Mouse (Mus musculus) heart, embryonic 13.5 days (tissue): ENCODE data around the gene B230104I21Rik. TPM values are rescaled to one million over a fixed set of nuclear protein-coding genes. Genes with fewer than 3 reads are reported as not detected.

Experiments
- ATAC-seq: fragments of 200-750 bp; cut with Nextera tagmentation; 2 replicates; pipeline ENCODE4 v1.8.0; 2017; ENCODE audit warnings: moderate TSS enrichment; ENCODE audit not compliant: insufficient number of reproducible peaks, low FRiP score, low TSS enrichment; ENCODE audit errors: extremely low read depth
- H3K27ac ChIP-seq: fragments of 300-500 bp; sonication (generic); replicated peaks from 2 replicates; pipeline ENCODE4 v1.5.1; 2015; ENCODE audit warnings: moderate library complexity, mild to moderate bottlenecking, inconsistent platforms
- H3K27me3 ChIP-seq: fragments of 300-500 bp; sonication (generic); replicated peaks from 2 replicates; pipeline ENCODE4 v1.6.1; 2015; ENCODE audit warnings: mild to moderate bottlenecking, inconsistent platforms
- H3K36me3 ChIP-seq: fragments of 300-500 bp; sonication (generic); 2 replicates; pipeline ENCODE4 v1.6.1; 2015; ENCODE audit warnings: mild to moderate bottlenecking, inconsistent platforms
- H3K4me1 ChIP-seq: fragments of 300-500 bp; sonication (generic); 2 replicates; pipeline ENCODE4 v1.6.1; 2015; ENCODE audit warnings: inconsistent platforms
- H3K4me2 ChIP-seq: fragments of 300-500 bp; sonication (generic); 2 replicates; pipeline ENCODE4 v1.6.1; 2015; ENCODE audit warnings: inconsistent platforms, mild to moderate bottlenecking, moderate library complexity
- H3K4me3 ChIP-seq: fragments of 300-500 bp; sonication (generic); 2 replicates; pipeline ENCODE4 v1.5.1; 2015; ENCODE audit warnings: moderate library complexity, mild to moderate bottlenecking, inconsistent platforms
- H3K9ac ChIP-seq: fragments of 300-500 bp; sonication (generic); 2 replicates; pipeline ENCODE4 v1.6.1; 2015; ENCODE audit warnings: inconsistent platforms, mild to moderate bottlenecking, moderate library complexity
- H3K9me3 ChIP-seq: fragments of 300-500 bp; sonication (generic); 2 replicates; pipeline ENCODE4 v1.6.1; 2016; ENCODE audit warnings: inconsistent platforms
- WGBS: fragments of 180-500 bp; shearing (Covaris S2); methylation state at CpG from one replicate; pipeline ENCODE4 v1.1.7; 2015; ENCODE audit warnings: mixed read lengths; 5-methylcytosine and 5-hydroxymethylcytosine counted together
- polyA plus RNA-seq: library from polyadenylated mRNA; unstranded; fragments of >200 nt; fragmentation: Nextera tagmentation; extraction: Ambion mirVana; gene quantifications from 2 replicates; pipeline ENCODE4 v1.2.1, GENCODE M21; 2015

The B230104I21Rik gene
- polyA plus RNA-seq, 1 experiment from 2014 or later, result not detected

DNA sequence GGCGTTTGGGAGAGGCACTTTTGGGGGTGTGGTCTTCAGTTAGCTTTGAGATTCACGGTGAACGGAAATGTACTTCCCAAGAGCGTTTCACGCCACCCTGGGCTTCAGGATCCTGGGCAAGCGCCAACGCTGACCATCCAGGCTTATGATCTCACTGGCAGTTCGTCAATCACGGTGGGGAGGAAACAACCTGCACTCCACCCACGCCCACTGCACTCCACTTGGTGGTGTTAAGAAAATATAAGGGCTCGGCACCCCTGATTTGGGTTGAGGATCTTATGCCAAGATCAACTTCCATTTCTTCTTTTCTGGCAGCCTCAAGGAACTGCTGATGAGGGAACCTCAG, 22.3 kb upstream of the B230104I21Rik start:
- Histone ChIP-seq H3K4me3 (no peak overlapping the region), H3K27ac (no peak overlapping the region), H3K27me3 (no peaks in the 10 kb centered on the region), H3K4me2 (no peak overlapping the region), H3K9ac (no peak overlapping the region), H3K36me3 (peaks cover 3% of the 10 kb centered on the region; the same call in 1 of the 2 replicates), H3K9me3 (no peaks in the 10 kb centered on the region), H3K4me1 (0 out of 2 replicates have a peak, but pooled peaks cover 2% of the 10 kb centered on the region)
- WGBS, result 63% methylated on average over 11 of the region's 11 CpGs
- no peak for ATAC-seq

DNA sequence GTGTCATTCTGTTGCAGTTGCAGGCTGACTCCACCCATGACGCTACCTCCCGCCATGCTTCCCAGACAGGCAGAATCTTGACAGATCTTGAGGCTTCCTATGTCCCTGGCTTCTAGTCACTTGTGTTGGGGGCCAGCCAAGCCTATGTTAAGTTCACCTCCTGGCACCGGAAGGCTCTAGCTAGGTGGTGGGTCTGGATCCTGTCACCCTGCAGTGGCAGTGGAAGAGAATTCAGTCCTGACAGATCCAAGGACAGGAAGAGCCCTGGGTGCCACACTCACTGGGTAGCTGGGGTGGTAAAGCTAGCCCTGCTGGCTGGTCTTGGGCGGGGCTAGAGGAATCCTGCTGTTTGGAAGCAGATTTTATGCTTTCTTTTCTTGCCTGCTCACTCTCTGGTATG, 10.5 kb upstream of the B230104I21Rik start:
- Histone ChIP-seq H3K27ac (peak overlapping the region; percentile 44), H3K4me2 (no peak overlapping the region), H3K27me3 (peaks cover 38% of the 10 kb centered on the region), H3K9me3 (no peaks in the 10 kb centered on the region), H3K36me3 (peaks cover 27% of the 10 kb centered on the region), H3K4me1 (peaks cover 29% of the 10 kb centered on the region), H3K9ac (no peak overlapping the region), H3K4me3 (no peak overlapping the region)
- 31% methylated on average over 4 of the region's 4 CpGs for WGBS
- no peak for ATAC-seq

DNA sequence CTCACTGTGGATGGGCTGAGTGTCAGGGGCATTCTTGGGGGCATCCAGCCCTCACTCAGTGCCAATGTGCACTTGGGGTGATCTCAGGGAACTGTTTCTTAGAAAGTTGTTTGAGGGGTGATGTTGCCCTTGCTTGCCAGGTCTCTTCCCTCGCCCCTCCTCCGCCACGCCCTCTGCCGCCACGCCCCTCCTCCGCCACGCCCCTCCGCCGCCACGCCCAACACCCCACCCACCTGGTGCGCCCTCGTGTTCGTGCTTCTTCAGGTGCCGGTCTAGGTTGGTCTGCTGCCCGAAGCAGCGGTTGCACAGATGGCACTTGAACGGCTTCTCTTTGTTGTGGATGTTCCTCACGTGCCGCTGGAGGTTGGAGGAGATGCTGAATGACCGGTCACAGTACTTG, 7.5 kb upstream of the B230104I21Rik start:
- H3K27me3 ChIP-seq, result peaks cover 38% of the 10 kb centered on the region
- no peaks in the 10 kb centered on the region for H3K9me3 ChIP-seq
- peaks cover 49% of the 10 kb centered on the region for H3K4me1 ChIP-seq
- peaks cover 16% of the 10 kb centered on the region for H3K36me3 ChIP-seq
- 8% methylated on average over 16 of the region's 20 CpGs for WGBS
- no peak for ATAC-seq
- H3K4me3 ChIP-seq, result no peak overlapping the region
- 0 out of 2 replicates have a peak overlapping the region, but pooled peaks have one; percentile 7 for H3K9ac ChIP-seq
- no peak overlapping the region for H3K27ac ChIP-seq
- no peak overlapping the region for H3K4me2 ChIP-seq

DNA sequence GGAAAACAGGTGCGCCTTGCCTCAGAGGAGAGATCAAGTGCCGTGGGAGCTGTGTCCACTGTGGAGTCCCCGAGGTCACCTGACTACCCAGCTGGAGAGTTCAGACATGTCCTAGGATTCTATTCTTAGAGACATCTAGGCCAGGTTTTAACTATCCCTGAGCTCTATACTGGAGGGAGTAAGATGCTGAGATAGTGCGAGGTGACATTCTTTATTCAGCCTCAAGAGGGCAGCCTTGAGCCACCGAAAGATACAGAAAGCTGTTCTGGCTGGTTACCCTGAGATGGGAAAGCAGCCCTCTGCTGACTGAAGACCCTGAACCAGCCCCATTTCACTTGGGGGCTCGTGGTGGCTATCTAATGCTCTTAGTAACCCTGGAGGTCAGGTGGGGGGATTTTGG, 7.1 kb upstream of the B230104I21Rik start:
- H3K4me2 ChIP-seq, result no peak overlapping the region
- no peak overlapping the region for H3K4me3 ChIP-seq
- H3K4me1 ChIP-seq, result peaks cover 53% of the 10 kb centered on the region
- no peaks in the 10 kb centered on the region for H3K9me3 ChIP-seq
- peaks cover 16% of the 10 kb centered on the region for H3K36me3 ChIP-seq
- peak overlapping the region; percentile 97 for H3K27ac ChIP-seq
- H3K27me3 ChIP-seq, result peaks cover 38% of the 10 kb centered on the region
- 9% methylated on average over 6 of the region's 6 CpGs for WGBS
- ATAC-seq, result no peak; the same call in 1 of the 2 replicates
- H3K9ac ChIP-seq, result peak overlapping the region; percentile 51

DNA sequence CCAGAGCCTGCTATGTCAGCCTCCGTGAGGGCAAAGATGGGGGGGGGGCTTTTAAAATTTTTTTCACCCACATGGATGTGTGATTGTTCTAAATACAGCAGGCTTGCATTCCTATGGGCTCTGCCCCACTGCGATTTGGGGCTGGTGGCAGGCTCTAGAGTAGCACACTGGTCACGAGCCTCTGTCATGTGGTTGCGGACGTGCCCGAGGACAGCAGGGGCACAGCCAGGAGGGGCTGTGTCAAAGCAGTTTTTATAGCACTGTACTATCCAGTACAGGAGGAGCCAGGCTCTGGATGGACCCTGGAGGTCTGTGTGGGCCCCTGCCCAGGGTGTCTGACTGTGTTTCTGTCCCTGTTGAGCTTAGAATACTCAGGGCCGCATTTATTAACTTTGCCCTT, 5.9 kb upstream of the B230104I21Rik start:
- ATAC-seq, result peak; percentile 56; the same call in 1 of the 2 replicates
- Histone ChIP-seq H3K27ac (peak overlapping the region; percentile 97), H3K4me1 (peaks cover 61% of the 10 kb centered on the region), H3K4me2 (no peak overlapping the region), H3K9me3 (no peaks in the 10 kb centered on the region), H3K36me3 (peaks cover 18% of the 10 kb centered on the region), H3K4me3 (no peak overlapping the region), H3K27me3 (peaks cover 42% of the 10 kb centered on the region), H3K9ac (peak overlapping the region; percentile 73)
- 56% methylated on average over 7 of the region's 7 CpGs for WGBS

DNA sequence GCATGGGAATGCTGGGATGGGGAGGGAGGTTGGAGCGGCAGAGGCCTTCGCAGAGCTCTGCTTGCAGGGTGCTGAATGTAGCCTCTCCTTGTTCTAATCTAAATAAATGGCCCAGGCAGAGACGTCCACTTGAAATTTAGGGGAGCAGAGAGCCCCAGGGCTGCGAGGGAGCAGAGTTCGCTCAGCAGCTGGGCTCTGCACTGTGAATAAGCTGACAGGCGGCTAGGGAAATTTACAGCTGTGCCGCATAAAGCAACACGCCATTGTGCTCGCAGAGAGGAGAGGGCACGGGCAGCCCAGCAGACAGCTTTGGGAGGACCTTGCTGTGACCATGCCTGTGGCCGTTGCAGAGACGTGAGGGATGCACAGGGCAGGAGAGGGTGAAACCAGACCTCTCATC, 4.7 kb upstream of the B230104I21Rik start:
- Histone ChIP-seq H3K4me2 (no peak overlapping the region), H3K9ac (peak overlapping the region; percentile 73), H3K27ac (peak overlapping the region; percentile 97), H3K4me3 (no peak overlapping the region), H3K36me3 (peaks cover 18% of the 10 kb centered on the region), H3K9me3 (no peaks in the 10 kb centered on the region), H3K4me1 (peaks cover 57% of the 10 kb centered on the region), H3K27me3 (peaks cover 49% of the 10 kb centered on the region)
- ATAC-seq, result no peak
- 57% methylated on average over 12 of the region's 12 CpGs for WGBS

DNA sequence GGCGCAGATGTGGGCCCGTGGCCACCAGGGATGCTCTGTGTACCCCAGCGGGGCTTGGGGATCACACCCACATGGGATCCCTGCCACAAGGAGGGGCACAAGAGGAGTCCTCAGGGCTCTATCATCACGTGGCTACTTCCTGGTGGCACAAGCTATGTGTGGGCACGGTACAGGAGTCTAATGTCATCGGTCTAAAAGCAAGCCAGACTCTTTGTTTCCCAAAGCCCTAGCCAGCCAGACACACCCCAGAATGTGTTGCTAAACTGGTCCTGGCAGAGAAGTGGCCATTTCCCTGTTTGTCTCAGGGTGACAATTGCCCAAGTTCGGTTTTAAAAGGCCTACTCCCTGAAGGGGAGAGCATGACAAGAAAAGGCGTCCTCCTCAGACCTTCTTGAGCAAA, 2.6 kb upstream of the B230104I21Rik start:
- H3K36me3 ChIP-seq, result peaks cover 11% of the 10 kb centered on the region; the same call in 1 of the 2 replicates
- peaks cover 43% of the 10 kb centered on the region for H3K27me3 ChIP-seq
- no peak for ATAC-seq
- no peaks in the 10 kb centered on the region for H3K9me3 ChIP-seq
- 69% methylated on average over 8 of the region's 8 CpGs for WGBS
- peak overlapping the region; percentile 29 for H3K9ac ChIP-seq
- no peak overlapping the region for H3K4me2 ChIP-seq
- H3K4me1 ChIP-seq, result peaks cover 68% of the 10 kb centered on the region
- H3K4me3 ChIP-seq, result no peak overlapping the region
- H3K27ac ChIP-seq, result peak overlapping the region; percentile 36; the same call in 1 of the 2 replicates

DNA sequence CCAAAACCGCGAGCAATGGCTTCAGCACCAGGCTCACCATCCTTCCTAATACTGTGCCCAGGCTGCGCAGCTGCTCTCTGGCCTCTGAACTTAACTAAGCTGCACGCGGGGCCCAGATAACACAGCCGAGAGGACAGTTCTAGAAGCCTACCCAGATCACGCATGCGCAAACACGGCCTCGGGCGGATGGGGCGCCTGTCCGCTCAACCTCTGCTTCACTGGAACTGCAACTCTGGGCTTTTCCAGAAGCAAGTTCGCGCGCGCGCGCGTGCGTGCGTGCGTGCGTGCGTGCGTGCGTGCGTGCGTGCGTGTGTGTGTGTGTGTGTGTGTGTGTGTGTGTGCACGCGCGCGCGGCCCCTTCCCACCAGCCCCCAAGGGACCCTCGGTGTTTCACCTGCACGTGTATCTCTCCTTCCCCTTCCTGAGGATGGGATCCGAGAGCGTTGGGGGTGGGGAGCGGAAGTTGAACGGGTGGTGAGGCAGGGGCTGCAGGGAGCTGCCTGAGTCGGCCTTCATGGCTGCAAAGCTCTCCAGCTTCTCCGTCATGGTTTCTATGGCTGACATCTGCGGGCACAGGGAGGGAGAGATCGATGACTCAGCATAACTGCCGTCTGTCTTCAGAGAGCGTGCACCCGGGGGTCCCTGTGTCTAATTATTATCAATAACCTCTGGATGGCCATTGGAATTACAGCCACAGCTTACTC, 1.1 kb upstream of the B230104I21Rik start:
- peaks cover 56% of the 10 kb centered on the region for H3K4me1 ChIP-seq
- H3K27ac ChIP-seq, result no peak overlapping the region
- peak overlapping the region; percentile 52 for H3K9ac ChIP-seq
- H3K4me2 ChIP-seq, result peak overlapping the region; percentile 57
- ATAC-seq, result no peak
- no peaks in the 10 kb centered on the region for H3K9me3 ChIP-seq
- WGBS, result 53% methylated on average over 45 of the region's 48 CpGs
- peaks cover 53% of the 10 kb centered on the region for H3K27me3 ChIP-seq
- peak overlapping the region; percentile 34 for H3K4me3 ChIP-seq
- peaks cover 10% of the 10 kb centered on the region; the same call in 1 of the 2 replicates for H3K36me3 ChIP-seq

DNA sequence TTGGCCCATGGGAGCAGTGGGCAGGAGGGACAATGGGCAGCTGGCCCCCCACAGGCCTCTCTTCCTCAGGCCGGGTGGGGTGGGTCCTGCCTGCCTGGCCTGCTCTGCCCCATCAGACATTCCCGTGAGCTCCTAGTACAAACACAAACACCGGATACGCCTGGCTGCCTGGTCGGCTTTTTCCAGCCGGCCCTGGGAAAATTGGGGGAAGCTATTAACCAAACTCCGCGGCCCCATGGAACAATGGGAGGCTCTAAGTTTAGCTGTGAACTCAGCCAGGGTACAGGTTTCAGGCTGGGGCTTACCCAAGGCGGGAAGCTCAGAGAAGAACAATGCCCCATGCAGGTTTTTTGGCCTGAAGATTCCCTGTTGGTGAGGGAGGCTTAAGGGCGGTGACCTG, 723 bp downstream of the B230104I21Rik start:
- no peak for ATAC-seq
- H3K9ac ChIP-seq, result peak overlapping the region; percentile 25; the same call in 1 of the 2 replicates
- peaks cover 39% of the 10 kb centered on the region for H3K4me1 ChIP-seq
- no peak overlapping the region for H3K4me3 ChIP-seq
- peaks cover 23% of the 10 kb centered on the region for H3K36me3 ChIP-seq
- 39% methylated on average over 10 of the region's 10 CpGs for WGBS
- H3K27ac ChIP-seq, result peak overlapping the region; percentile 72
- H3K4me2 ChIP-seq, result no peak overlapping the region
- H3K27me3 ChIP-seq, result peaks cover 61% of the 10 kb centered on the region
- H3K9me3 ChIP-seq, result no peaks in the 10 kb centered on the region

DNA sequence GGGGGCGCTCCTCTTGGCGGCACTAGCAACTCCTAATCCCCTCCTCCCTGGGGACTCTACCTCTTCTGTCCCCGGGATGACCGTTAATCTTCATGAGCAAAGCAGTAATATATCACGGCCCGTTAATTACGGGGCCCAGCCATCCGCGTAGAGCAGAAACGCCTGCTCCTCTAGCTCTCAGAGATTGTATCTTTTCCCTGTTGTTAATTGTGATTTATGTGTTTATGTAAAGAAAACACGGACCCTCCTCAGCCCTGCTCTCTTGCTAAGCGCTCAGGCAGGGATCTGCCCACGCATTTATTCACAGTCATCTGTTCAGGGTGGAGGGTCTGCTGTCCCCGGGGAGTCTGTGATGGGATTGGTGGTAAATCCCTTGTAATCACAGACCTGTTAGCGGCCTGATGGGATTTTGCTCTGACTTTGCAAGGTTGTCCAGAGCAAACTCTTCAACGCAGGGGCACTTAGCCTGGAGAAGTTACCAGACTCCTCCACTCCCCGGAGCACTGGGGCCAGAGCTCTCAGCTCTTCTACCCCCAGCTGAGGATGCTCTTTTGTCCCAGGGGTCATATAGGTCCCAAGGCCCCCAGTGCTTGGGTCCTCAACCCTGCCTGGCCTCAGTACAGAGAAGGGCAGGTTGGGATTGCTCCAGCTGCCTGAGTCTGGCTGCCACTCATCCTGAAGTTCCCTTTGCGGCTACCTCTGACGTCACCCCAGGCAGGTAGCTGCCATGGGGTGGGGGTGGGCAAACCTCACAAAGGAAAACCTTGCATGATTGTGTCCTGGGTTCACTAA, 11.0 kb downstream of the B230104I21Rik start:
- H3K4me3 ChIP-seq, result no peak overlapping the region
- peaks cover 16% of the 10 kb centered on the region for H3K27me3 ChIP-seq
- H3K27ac ChIP-seq, result no peak overlapping the region
- H3K4me2 ChIP-seq, result no peak overlapping the region
- peaks cover 22% of the 10 kb centered on the region for H3K4me1 ChIP-seq
- 60% methylated on average over 19 of the region's 19 CpGs for whole genome bisulfite sequencing
- 0 out of 2 replicates have a peak, but pooled peaks cover 2% of the 10 kb centered on the region for H3K9me3 ChIP-seq
- H3K9ac ChIP-seq, result no peak overlapping the region
- H3K36me3 ChIP-seq, result peaks cover 23% of the 10 kb centered on the region
- no peak for ATAC-seq

DNA sequence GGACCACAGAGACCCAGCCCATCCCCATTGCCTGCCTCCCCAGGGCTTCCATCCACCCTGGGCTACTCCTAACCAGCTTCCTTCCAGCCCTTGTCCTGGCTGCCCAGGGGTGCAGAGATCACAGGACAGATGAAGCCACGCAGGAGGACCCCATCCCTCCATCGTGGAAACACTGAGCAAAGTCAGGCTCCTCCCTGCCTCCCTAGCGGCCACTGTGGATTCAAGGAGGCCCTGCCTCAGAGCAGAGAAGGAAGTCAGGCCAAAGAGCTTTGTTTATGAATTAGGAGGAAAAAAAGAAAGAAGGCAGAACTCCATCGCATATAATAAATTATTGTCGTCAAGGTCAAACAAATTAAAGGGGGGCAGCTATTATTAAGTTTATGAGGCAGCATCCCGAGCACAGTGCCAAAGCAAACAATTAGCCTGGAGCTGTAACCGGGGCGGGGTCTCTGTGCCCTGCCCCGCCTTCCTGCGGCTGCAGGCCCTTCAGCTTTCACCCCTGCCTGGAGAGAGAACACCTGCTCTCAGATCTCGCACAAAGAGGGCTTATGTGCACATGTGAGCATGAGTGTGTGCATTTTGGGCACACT, 12.4 kb downstream of the B230104I21Rik start:
- peaks cover 22% of the 10 kb centered on the region for H3K27me3 ChIP-seq
- H3K9ac ChIP-seq, result no peak overlapping the region
- WGBS, result 50% methylated on average over 11 of the region's 11 CpGs
- H3K27ac ChIP-seq, result no peak overlapping the region
- no peak overlapping the region for H3K4me2 ChIP-seq
- no peak for ATAC-seq
- no peak overlapping the region for H3K4me3 ChIP-seq
- H3K9me3 ChIP-seq, result no peaks in the 10 kb centered on the region
- H3K36me3 ChIP-seq, result peaks cover 10% of the 10 kb centered on the region
- H3K4me1 ChIP-seq, result peaks cover 35% of the 10 kb centered on the region
